In genomic region chr16:34657566-34657965, GRCm38 (mm10) we compare ENCODE assay signal across 13 mouse cellular contexts. TPM values are rescaled to one million over a fixed set of nuclear protein-coding genes. Genes with fewer than 3 reads are reported as not detected.
DNase-seq lines count a peak whose midpoint lies in the region; ATAC-seq and TF ChIP-seq lines count a peak whose summit lies in the region.
"Not testable (repeated sequence)": the region's sequence is repeated elsewhere in the genome, so short reads cannot be mapped to it uniquely, and the experiment has no call there.
"Had no signal": no experiment of that assay in that cellular context is flagged by ENCODE, and none has a peak within 500 bp of the region (broad histone marks: within the 10 kb centered on the region; RNA-seq: fewer than 3 reads in every experiment).

No protein-coding gene starts in this region.

- not testable (repeated sequence) for ATAC-seq in embryonic facial prominence, embryonic 14.5 days (ENCODE audit: low read depth); heart, embryonic 12.5 days (ENCODE audit: insufficient number of reproducible peaks, low FRiP score); liver, embryonic 12.5 days; midbrain, embryonic 12.5 days (ENCODE audit: low FRiP score, low read depth)
- ATAC-seq in intestine, embryonic 15.5 days = peak; percentile 69

- H3K4me2 ChIP-seq in embryonic facial prominence, embryonic 14.5 days (ENCODE audit: low read depth, low read length) = peak overlapping the region; percentile 58
- peak overlapping the region; percentile 66 for H3K4me2 ChIP-seq in heart, embryonic 12.5 days
- H3K4me2 ChIP-seq in intestine, embryonic 15.5 days (replicated peaks) = peak overlapping the region; percentile 60
- H3K4me2 ChIP-seq in liver, embryonic 12.5 days = peak overlapping the region; percentile 62
- H3K4me2 ChIP-seq in midbrain, embryonic 12.5 days (replicated peaks) = peak overlapping the region; percentile 54

- H3K27me3 ChIP-seq in embryonic facial prominence, embryonic 14.5 days (replicated peaks; ENCODE audit: control insufficient read depth, insufficient read depth, low read length); heart, embryonic 12.5 days (replicated peaks); intestine, embryonic 15.5 days (replicated peaks): not testable (repeated sequence)
- peaks cover 16% of the 10 kb centered on the region for H3K27me3 ChIP-seq in liver, embryonic 12.5 days (replicated peaks)
- peaks cover 11% of the 10 kb centered on the region for H3K27me3 ChIP-seq in midbrain, embryonic 12.5 days

- H3K36me3 ChIP-seq in embryonic facial prominence, embryonic 14.5 days (ENCODE audit: control insufficient read depth, insufficient read depth, low read length); heart, embryonic 12.5 days; intestine, embryonic 15.5 days; liver, embryonic 12.5 days; midbrain, embryonic 12.5 days: not testable (repeated sequence)

- not testable (repeated sequence) for TF ChIP-seq CTCF in layer of hippocampus, adult 2 months (conservative IDR thresholded peaks at IDR 0.05)

- DNase-seq in adrenal gland, postnatal 10 days = peak; percentile 33
- DNase-seq in embryonic facial prominence, embryonic 14.5 days (ENCODE audit: low spot score) = not testable (repeated sequence)
- peak in 1 of 2 experiments; percentile 30 for DNase-seq in layer of hippocampus, adult 2 months (ENCODE audit: low spot score in 2 of 2)
- peak; percentile 29 for DNase-seq in right cerebral cortex, postnatal 4 days

- H3K27ac ChIP-seq in embryonic facial prominence, embryonic 14.5 days (replicated peaks; ENCODE audit: low read depth, low read length); heart, embryonic 12.5 days (ENCODE audit: poor library complexity, severe bottlenecking); intestine, embryonic 15.5 days; layer of hippocampus, adult 2 months; liver, embryonic 12.5 days; midbrain, embryonic 12.5 days (replicated peaks): not testable (repeated sequence)

- not testable (repeated sequence) for H3K4me1 ChIP-seq in embryonic facial prominence, embryonic 14.5 days (ENCODE audit: control insufficient read depth, insufficient read depth, low read length); heart, embryonic 12.5 days (replicated peaks); intestine, embryonic 15.5 days (replicated peaks); liver, embryonic 12.5 days; midbrain, embryonic 12.5 days

- peak overlapping the region; percentile 34; the same call in 1 of the 2 replicates for H3K9ac ChIP-seq in embryonic facial prominence, embryonic 14.5 days (ENCODE audit: low read depth, low read length)
- peak overlapping the region; percentile 37; the same call in 1 of the 2 replicates for H3K9ac ChIP-seq in heart, embryonic 12.5 days
- not testable (repeated sequence) for H3K9ac ChIP-seq in intestine, embryonic 15.5 days; liver, embryonic 12.5 days; midbrain, embryonic 12.5 days (replicated peaks)

- not testable (repeated sequence) for H3K9me3 ChIP-seq in embryonic facial prominence, embryonic 14.5 days (ENCODE audit: control insufficient read depth, low read length); heart, embryonic 12.5 days (replicated peaks); intestine, embryonic 15.5 days; liver, embryonic 12.5 days (replicated peaks); midbrain, embryonic 12.5 days

- WGBS in embryonic facial prominence, embryonic 14.5 days = 2% methylated on average over 16 of the region's 16 CpGs
- WGBS in heart, embryonic 12.5 days = 5% methylated on average over 16 of the region's 16 CpGs
- 3% methylated on average over 16 of the region's 16 CpGs for WGBS in intestine, embryonic 15.5 days
- WGBS in liver, embryonic 12.5 days (ENCODE audit: insufficient replicate concordance) = 5% methylated on average over 16 of the region's 16 CpGs
- 7% methylated on average over 16 of the region's 16 CpGs for WGBS in midbrain, embryonic 12.5 days

- peak overlapping the region; percentile 32 for H3K4me3 ChIP-seq in embryonic facial prominence, embryonic 14.5 days (ENCODE audit: low read depth, low read length)
- peak overlapping the region; percentile 45 for H3K4me3 ChIP-seq in heart, embryonic 12.5 days
- H3K4me3 ChIP-seq in intestine, embryonic 15.5 days (replicated peaks) = peak overlapping the region; percentile 27
- peak overlapping the region; percentile 44 for H3K4me3 ChIP-seq in layer of hippocampus, adult 2 months
- peak overlapping the region; percentile 39 for H3K4me3 ChIP-seq in liver, embryonic 12.5 days
- peak overlapping the region; percentile 31 for H3K4me3 ChIP-seq in midbrain, embryonic 12.5 days

RNA-seq across cellular contexts. Expression of gene Ropn1, which starts 7.8 kb away (rescaled TPM):
- not detected for total RNA-seq in adrenal gland, postnatal 10 days (2021)
- not detected in 2 replicates for polyA plus RNA-seq in embryonic facial prominence, embryonic 14.5 days (2014; fragmentation: Nextera tagmentation; extraction: Ambion mirVana)
- polyA plus RNA-seq in heart, embryonic 12.5 days (2016; fragmentation: Nextera tagmentation; extraction: Ambion mirVana) = 0.58 and 0.73 TPM in 2 replicates
- not detected in 2 replicates for polyA plus RNA-seq in intestine, embryonic 15.5 days (2015; fragmentation: Nextera tagmentation; extraction: Ambion mirVana)
- not detected for total RNA-seq in layer of hippocampus, adult 2 months (2021)
- not detected in 2 replicates for polyA plus RNA-seq in liver, embryonic 12.5 days (2016; fragmentation: Nextera tagmentation; extraction: Ambion mirVana)
- not detected in 2 replicates for polyA plus RNA-seq in midbrain, embryonic 12.5 days (2016; fragmentation: Nextera tagmentation; extraction: Ambion mirVana)
- polyA plus RNA-seq: activated CD4-positive, CD25-positive, alpha-beta regulatory T cell, adult 4 months; CD4-positive, CD25-positive, alpha-beta regulatory T cell, adult 4 months; large intestine, adult 2 months; macrophage; urinary bladder, adult 2 months had no signal

RNA-seq across cellular contexts. Expression of gene Ccdc14, which starts 32.9 kb away (rescaled TPM):
- total RNA-seq in adrenal gland, postnatal 10 days (2021) = 1 to 10 TPM; 4.0 to 6.5 TPM
- 5.9 and 7.5 TPM in 2 replicates for polyA plus RNA-seq in embryonic facial prominence, embryonic 14.5 days (2014; fragmentation: Nextera tagmentation; extraction: Ambion mirVana)
- 7.0 and 8.5 TPM in 2 replicates for polyA plus RNA-seq in heart, embryonic 12.5 days (2016; fragmentation: Nextera tagmentation; extraction: Ambion mirVana)
- 4.9 and 6.0 TPM in 2 replicates for polyA plus RNA-seq in intestine, embryonic 15.5 days (2015; fragmentation: Nextera tagmentation; extraction: Ambion mirVana)
- total RNA-seq in layer of hippocampus, adult 2 months (2021) = 1 to 10 TPM; 2.8 to 3.2 TPM
- 4.4 and 4.6 TPM in 2 replicates for polyA plus RNA-seq in liver, embryonic 12.5 days (2016; fragmentation: Nextera tagmentation; extraction: Ambion mirVana)
- polyA plus RNA-seq in midbrain, embryonic 12.5 days (2016; fragmentation: Nextera tagmentation; extraction: Ambion mirVana) = 8.9 and 10.1 TPM in 2 replicates
